Mouse (Mus musculus) ovary, postnatal 10 days (tissue): ENCODE data around the gene Slc36a1.

ENCODE experiments used
- DNase-seq: peaks from one replicate; pipeline ENCODE4 v3.0.0; 2022; ENCODE audit warnings: low spot score

The Slc36a1 gene

DNA sequence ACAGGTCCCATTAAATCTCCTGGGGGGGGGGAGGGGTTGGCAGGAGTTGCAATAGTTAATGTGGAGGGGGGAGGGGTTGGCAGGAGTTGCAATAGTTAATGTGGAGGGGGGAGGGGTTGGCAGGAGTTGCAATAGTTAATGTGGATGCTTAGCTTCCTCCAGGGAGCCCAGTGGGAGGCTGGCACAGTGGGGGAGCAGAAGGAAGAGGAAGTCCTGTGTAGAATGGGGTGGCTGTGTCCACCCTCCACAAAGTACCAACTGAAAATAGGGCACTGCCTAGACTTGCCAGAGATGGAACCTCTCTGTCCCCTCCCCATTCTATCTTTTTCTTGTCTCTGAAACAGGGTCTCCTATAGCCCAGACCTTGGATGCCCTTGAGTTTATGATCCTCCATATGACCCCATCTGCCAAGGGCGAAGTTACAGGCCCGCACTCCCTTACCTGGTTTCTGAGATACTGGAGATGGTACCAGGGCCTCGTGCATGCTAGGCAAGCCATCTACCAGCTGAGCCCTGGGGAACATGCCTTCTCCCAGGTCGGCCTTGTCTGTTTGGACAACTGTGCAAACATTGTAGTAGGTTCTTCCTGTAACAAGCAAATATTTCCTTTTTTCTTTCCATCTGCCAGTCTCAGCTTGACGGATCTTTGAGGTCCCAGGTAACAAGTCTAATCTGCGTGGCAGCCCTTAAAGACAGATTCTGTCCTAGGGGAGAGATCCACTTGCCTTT, 5.6 kb downstream of the Slc36a1 start:
- DNase-seq: no peak

DNA sequence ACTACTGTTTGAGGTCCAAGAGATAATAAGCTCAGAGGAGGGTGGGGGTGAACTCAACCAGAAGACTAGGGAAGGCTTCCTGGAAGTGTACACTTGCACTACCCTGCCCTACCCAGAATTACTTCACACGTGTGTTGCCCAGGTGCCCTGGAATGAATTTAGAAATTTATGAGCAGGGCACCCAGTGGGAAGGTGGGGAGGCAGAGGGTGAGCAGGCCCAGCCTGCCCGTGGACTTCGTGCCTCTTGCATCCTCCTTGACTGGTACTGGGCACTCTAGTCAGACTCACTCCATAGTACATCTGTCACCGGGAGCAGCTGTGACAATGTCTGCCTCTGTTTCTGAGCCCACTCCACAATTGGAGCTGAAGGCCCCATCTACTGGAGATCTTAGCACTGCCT, 9.4 kb downstream of the Slc36a1 start:
- no peak for DNase-seq

DNA sequence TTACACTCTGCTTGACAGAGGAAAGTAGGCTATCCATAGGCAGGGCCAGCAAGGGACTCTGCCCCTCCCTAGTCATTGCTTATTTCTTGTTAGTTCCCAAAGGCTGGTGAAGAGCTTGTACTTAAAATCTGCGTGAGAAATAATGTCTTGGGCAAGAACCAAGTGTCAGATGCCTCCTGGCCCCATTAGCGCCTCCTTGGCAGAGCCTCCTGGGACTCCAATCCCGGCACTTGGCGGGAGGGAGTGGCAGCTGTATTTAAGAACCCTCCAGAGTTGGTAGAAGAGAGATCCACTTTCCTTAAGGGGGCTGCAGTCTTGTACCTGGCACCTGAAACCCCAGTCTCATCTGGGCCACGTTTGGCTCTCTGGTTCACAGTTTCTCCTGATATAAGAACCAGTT, 10.0 kb downstream of the Slc36a1 start:
- DNase-seq: no peak

DNA sequence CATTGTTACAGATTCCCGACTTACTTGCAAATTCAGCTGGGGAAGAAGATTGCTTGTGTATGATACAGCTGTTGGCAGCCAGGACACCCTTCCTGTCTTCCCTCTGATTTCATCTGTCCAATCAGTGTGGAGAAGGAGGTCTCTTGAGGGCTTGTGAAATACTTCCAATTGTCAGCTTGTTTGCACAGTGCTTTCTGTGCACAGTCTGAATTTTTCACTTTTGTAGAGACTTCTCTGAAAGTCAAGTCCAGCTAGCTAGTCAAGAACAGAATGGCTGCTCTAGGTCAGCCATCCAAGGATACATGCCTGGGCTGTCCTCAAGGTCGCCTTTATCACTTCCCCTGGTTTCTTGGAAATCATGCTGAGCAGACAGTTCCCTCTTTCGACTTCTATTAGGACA, 10.8 kb downstream of the Slc36a1 start:
- DNase-seq: no peak

DNA sequence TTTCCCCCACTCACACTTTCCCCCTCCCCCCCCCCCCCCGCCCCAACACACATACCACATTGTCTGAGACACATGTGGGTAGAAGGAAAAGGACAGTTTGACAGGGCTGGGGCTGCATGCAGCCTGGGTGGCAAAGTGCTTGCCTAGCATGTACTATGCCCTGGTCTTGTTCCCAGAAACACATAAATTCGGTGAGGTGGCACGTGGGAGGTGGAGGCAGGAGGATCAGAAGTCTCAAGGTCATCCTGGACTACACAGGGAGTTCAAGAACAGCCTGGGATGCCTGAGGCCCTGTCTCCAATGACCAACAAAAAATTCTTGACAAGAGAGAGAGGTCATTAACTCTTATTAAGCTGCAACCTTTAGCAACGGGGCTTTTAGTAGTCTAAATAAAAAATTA, 11.9 kb downstream of the Slc36a1 start:
- DNase-seq: no peak

DNA sequence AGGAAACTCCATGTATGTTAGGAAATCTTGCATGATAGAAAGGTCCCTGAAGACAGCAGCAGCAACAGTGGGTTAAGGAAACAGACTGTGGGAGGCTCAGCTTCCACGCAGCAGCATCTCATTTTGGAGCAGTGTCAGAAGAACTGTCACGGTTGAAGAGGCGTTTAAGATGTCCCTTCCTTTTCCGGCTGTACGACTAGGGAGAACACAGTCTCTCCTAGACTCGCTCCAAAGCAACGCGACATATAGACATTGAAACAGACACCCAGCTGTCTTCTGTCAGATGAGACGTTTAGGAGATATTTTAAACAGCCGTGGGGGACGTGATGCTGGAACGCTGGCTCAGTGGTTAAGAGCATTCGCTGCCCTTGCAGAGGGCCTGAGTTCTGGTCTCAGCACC, 12.7 kb downstream of the Slc36a1 start:
- DNase-seq: no peak

DNA sequence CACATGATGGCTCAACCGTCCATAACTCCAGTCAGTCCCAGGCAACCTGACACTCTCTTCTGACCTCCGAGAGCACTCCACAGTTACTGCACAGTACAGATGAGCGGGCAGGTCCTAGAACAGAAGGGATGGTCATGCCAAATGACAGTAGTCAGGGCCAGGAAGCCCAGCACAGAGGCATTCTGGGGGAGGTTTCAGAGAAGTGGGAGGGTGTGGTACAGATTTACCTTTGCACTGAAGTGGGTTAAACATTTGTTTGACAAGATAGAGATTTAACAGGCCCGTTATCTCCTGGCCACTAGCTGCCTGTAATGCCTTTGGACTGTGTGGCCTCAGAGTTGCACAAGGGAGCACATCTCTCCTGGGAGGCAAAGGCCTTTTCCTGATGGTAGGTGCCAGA, 13.3 kb downstream of the Slc36a1 start:
- no peak for DNase-seq

DNA sequence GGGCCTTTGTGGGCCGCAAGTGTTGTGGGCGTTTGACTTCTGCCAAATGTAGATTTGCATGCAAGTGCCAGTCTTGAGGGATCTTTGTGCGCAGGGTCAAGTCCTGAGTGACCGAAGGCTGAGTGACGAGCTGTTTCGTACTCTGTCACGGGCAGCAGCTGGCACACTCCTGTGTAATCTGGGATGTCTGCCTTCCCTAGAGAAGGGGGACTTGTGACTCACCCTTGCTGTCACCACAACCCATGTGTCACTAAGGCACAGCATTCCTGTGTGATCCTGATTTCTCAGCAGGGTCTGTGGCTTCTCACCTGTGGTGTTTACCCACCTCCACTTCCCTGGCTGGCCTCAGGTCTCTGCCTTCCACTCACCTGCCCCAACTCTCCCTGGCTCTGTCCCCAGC, 13.7 kb downstream of the Slc36a1 start:
- no peak for DNase-seq

DNA sequence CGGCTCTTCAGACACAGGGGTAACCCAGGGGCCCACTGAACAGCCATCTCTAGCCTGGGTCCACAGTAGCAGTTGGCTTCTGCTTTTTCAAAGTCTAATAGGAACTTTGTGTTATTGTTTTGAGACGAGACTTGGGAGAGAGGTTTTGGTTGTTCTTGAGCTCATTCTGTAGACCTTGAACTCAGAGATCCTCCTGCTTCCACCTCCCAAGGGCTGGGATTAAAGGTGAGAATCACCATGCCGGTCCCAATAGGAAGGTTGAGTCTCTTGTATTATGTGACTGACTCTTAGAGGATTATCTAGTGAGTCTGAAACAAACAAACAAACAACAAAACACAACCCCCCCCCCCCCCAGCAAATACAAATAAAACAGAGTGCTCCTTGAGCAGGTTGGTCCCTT, 14.3 kb downstream of the Slc36a1 start:
- DNase-seq: no peak

DNA sequence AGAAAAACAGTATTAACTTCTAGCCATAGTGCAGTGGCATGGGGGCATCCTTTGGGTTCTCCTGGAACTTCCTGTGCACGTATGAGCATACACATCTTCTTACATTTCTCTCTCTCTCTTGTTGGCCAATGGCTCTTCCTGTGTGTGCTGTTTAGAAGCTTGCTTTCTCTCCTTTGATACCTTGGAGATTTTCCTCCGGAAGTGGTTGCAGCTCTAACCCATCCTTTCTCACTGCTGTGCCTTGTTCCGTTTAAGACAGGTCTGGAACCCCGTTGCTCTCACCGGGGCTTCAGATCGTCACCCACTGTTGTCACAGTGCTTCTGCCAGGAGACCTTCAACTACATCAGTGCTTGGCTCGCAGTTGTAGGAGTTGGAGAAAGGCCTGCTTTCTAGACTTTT, 17.2 kb downstream of the Slc36a1 start:
- no peak for DNase-seq

DNA sequence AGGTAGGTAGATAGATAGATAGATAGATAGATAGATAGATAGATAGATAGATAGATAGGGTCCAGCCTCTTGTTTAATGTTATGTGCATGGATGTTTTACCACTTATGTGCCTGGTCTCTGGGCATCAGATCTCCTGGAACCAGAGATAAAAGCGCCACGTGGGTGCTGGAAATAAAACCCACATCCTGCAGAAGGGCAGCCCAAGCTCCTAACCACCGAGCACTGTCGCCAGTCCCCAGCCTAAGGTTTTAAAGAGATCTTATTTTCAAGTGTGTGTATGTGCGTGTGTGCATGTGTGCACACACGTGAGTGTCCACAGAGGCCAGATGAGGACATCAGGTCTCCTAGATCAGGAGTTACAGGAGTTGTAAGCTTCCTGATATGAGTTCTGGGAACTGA, 26.9 kb downstream of the Slc36a1 start:
- no peak for DNase-seq

DNA sequence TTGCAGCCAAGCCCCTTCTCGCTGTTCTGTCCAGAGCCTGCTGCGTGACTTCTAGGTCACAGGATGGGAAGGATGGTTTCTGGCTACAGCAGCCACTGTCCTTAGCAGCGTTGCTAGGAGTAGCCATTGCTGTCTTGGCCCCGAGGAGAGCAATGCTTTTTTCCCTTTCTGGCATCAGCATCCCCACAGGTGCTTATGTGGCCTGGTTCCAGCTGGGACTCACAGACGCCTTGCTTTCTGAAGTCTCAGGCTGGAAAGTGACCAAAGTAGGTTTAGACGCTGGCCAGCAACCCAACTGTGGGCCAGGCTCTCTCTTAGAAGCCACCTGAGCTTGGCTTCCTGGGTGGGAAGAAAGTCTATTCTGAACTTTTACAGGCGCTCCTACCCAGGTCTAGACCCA, 30.1 kb downstream of the Slc36a1 start:
- DNase-seq: no peak

DNA sequence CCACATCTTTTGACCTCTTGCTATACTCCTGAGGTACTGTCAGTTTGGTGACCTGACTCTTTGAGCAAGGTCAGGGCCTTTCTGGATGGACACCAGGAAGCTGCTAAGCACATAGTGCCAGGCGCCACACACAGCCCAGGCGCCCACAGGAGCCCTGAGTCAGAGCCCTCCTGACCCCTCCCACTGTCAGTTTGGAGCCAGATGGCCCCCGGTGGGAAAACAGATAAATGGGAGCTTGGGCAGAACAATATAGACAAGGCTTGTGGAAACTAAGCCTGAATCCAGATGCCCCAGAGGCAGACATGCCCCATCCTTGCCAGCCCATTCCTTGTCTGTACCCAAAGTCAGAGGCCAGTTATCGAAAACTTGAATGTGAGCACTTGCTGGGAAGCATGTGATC, 30.6 kb downstream of the Slc36a1 start:
- no peak for DNase-seq

DNA sequence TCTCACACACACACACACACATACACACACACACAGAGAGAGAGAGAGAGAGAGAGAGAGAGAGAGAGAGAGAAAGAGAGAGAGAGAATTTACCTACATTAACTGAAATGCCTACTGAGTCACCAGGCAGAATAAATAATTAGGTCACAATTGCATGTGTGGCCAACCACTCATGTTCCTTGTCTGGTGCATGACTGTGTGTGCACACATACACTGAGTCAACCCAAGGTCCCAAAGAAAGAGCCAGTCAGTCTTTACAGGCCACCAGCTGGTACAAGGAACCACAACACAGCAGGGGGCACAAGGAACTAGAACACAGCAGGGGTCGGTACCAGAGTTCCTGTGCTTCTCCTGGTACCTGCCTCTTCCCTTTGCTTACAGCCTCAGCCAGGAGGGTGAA, 32.7 kb downstream of the Slc36a1 start:
- no peak for DNase-seq

DNA sequence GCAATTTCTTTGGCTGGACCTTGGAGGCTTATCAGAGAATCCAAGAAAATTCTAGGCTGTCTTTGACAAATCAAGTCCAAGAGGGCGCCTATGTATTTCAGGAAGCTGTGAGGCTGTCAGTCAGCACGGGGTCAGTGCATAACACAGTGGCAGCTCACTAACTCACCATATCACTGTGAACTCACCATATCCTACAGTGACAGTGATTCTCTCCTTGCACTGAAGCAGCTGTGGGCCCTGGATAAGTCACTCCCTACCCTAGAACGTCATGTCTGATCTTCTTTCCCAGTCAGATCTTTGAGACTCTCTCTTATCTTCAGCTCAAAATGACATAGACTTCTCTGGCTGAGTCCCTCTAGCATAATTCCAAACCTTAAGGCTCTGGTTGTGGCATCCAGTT, 35.3 kb downstream of the Slc36a1 start:
- no peak for DNase-seq

DNA sequence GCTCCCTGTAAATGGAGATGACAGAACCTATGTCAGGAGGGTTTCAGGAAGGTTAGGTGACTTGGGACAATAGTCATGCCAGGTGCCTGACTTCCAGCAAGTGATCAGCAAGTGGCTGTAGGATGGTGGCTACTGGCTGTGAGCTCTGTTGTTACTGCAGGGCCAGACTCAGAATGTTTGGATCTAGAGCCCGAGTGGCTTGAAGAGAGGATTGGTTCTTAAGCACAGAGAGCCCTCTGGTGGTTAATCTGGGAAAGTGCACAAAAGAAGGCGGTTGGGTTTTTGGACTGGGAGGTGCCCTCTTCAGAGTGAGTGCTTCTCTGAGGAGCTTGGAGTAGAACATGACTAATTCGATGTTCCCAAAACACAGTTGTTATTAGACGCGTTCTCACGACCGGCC, 36.4 kb downstream of the Slc36a1 start:
- peak; percentile 21 for DNase-seq

DNA sequence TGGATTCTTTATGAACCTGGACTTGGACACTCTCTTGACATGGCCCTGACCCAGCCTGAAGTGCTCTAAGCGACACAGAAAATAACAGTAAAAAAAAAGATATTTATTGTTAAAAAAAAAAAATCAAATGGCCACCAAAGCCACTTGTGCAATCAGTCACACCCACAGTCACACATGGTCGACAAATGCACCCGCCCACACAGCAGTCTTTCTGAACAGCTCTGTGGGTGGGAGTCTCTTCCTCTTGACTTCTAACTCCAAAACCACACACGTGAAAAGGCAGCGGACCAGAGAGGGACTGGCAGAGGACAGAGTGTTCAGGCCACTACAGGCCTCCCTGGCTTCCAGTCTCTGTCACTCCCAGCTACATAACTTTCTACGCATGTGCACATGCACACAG, 46.4 kb downstream of the Slc36a1 start:
- no peak for DNase-seq

DNA sequence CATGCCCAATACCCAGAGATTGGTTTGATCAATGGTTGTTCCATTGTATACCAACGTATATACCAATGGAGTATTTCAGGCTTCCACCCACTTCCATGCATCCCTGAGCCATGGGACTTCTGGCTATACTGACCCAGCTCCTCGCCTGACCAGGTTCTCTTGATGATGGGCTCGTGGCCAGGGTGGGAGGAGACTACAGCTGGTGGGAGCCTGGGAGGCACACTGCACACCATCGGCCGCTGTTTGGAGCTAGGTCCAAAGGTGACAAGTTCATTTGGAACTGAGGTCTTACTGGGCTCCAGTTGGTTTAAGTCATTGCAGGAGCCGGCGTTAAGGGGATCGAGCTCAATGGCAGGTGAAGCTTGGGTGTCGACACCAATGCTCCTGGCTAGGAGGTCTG, 49.2 kb downstream of the Slc36a1 start:
- no peak for DNase-seq

DNA sequence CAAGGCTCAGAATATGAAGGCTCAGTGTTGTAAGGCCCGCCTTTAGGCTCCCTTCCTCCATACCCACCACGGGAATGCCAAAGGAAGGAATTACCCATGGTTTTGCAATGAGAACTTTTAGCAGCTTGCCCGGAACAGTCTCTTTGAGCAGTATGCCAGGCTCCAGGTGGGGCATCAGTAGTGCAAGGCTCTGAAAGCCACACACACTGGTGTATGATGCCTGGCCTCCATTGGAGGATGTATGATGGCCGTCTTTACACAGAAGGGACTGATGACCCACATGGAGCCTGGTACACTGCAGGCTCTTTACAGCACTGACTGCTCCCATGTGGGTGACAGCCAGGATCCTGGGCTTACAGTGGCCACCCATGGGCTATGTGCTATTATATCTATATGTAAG, 57.0 kb downstream of the Slc36a1 start:
- DNase-seq: no peak

DNA sequence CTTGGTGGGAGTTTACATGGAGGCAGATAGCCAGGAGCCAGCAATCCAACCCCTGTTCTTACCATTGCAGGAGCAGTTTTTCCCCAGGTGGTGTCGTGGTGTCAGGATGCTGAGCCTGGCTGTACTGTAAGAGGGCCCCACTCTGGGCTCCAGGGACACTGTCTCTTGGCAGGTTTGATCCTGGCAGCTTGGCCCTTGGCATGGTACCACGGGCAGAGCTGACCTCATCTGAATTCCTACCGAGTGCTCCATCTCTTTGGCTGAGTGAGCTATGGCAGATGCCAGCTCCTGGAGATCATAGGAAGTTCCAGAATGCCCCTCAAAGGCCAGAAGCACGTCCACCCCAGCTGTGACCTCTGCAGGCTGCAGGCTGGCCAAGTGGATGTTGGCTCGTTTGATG, 57.9 kb downstream of the Slc36a1 start:
- DNase-seq: no peak

DNA sequence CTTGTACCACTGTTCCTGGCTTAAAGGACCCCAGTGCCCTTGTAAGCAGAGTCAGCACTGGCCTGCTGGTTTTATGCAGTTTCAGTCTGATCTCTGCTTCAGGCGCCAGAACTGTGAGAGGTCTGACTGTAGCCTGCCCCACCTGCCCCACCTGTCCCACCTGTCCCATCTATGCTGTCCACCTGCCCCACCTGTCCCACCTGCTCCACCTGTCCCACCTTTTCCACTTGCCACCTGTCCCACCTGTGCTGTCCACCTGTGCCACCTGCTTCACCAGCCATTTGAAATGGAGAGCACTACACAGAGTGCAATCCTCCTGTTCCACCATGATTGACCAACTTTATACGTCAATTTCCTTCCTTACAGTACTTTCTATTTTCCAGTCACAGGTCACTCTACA, 60.2 kb downstream of the Slc36a1 start:
- no peak for DNase-seq

DNA sequence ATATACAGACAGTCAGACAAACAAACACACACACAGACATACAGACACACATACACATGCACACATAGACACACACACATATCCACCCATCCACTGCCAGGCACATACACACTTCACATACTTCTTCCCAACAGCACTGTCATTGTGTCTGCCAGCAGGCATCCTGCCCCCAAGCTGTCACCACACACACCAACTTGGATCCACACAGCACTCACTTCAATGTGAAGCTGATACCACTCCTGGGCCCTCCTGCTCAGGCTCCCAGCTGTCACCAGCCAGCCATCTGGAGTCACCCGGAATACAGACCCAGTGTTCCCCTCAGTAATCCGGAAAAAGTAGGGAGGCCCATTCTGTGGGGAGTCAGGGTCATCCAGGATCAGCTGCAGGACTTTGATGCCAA, 61.5 kb downstream of the Slc36a1 start:
- DNase-seq: no peak

DNA sequence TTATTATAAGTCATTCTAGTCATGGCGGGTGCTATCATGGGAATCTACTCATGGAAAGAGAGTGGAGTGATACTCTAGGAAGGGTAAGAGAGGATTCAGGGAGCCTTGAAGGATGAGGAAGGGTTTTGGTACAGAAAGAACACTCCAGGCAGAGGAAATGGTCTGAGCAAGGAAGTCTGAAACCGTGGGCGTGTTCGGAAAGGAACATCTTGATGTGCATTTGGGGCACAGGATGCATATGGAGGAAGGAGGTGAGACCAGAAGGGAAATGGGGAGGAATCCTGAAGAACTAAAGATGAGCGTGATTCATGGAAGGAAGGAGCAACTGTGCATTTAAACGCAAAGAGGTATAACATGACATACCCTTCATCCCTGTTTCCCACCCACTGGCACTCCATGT, 64.4 kb downstream of the Slc36a1 start:
- no peak for DNase-seq

DNA sequence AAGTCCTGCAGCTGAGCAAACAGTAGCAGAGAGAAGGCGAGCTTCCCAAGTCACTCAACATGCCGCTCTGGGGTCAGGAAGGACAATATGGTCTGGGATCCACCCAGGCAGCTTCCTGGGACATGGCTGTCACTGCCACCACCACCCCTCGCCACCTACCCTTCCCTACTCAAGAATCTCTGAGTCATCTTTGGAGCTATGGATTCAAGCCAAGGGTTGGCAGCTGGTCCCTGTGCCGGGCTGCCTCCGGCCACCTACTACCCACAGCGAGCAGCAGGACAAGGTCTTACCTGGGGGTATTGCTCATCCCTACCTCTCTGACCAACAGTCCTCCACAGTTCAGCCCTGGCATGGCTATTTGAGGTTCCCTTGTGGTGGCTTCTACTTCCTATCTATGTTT, 70.6 kb downstream of the Slc36a1 start:
- no peak for DNase-seq
